Mouse (Mus musculus) hindbrain, embryonic 10.5 days (tissue): ENCODE data around the gene Xrcc3. TPM values are rescaled to one million over a fixed set of nuclear protein-coding genes. Genes with fewer than 3 reads are reported as not detected.

Source experiments
- DNase-seq: peaks from one replicate; pipeline ENCODE4 v3.0.0-alpha.2; 2017; ENCODE audit warnings: low spot score
- H3K27ac ChIP-seq: fragments of 300-500 bp; sonication (generic); 2 replicates; pipeline ENCODE4 v1.5.1; 2016; ENCODE audit warnings: mild to moderate bottlenecking, moderate library complexity
- H3K27me3 ChIP-seq: fragments of 300-500 bp; sonication (generic); 2 replicates; pipeline ENCODE4 v1.6.1; 2016; ENCODE audit warnings: mild to moderate bottlenecking; ENCODE audit not compliant: poor library complexity, insufficient read depth, severe bottlenecking
- H3K36me3 ChIP-seq: fragments of 300-500 bp; sonication (generic); 2 replicates; pipeline ENCODE4 v1.6.1; 2016; ENCODE audit warnings: mild to moderate bottlenecking, moderate library complexity
- H3K4me1 ChIP-seq: fragments of 300-500 bp; sonication (generic); replicated peaks from 2 replicates; pipeline ENCODE4 v1.6.1; 2016; ENCODE audit warnings: mild to moderate bottlenecking
- H3K4me3 ChIP-seq: fragments of 300-500 bp; sonication (generic); 2 replicates; pipeline ENCODE4 v1.5.1; 2016; ENCODE audit warnings: mild to moderate bottlenecking, moderate library complexity
- H3K9me3 ChIP-seq: fragments of 300-500 bp; sonication (generic); 2 replicates; pipeline ENCODE4 v1.6.1; 2016; ENCODE audit warnings: mild to moderate bottlenecking, moderate library complexity
- WGBS: fragments of 180-500 bp; shearing (Covaris S2); methylation state at CpG from one replicate; pipeline ENCODE4 v1.1.7; 2016; 5-methylcytosine and 5-hydroxymethylcytosine counted together
- polyA plus RNA-seq: library from polyadenylated mRNA; unstranded; fragments of >200 nt; fragmentation: Nextera tagmentation; extraction: Ambion mirVana; gene quantifications from 2 replicates; pipeline ENCODE4 v1.2.1, GENCODE M21; 2016

The Xrcc3 gene
- polyA plus RNA-seq, 1 experiment from 2014 or later = 13.2 TPM

DNA sequence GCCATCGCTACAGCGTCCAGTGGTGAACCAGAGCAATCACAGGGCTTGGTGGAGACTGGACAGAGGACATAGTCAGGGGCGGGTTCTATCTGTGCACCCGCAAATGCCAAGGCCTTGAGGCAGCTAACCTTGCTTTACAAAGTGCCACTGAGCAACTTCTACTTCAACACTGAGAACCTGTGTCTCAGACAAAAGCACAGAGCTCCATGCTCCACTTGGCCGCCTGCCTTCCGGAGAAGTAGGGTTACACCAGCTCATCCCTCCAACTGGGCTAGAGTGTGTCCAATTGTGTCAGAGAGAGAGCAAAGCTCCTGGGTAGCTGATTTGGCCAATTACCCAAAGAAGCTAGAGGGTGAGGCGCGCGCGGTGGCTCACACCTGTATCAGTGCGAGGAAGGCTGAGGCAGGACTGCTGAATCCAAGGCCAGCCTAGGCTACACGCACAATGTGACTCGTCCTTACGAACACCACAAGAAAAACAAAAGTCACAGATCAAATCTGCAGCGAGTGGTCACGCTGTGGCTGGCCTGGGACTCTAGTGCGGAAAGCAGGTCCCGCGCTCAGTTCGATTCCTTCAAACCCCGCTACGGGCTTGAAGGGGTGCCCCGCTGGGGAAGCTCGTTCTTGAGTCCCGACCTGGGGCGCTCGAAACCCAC, 435 bp downstream of the Xrcc3 start:
- H3K4me1 ChIP-seq = peaks cover 69% of the 10 kb centered on the region
- H3K4me3 ChIP-seq = peak overlapping the region; percentile 83
- WGBS = 4% methylated on average over 27 of the region's 27 CpGs
- no peaks in the 10 kb centered on the region for H3K9me3 ChIP-seq
- no peaks in the 10 kb centered on the region for H3K27me3 ChIP-seq
- no peak for DNase-seq
- peaks cover 45% of the 10 kb centered on the region for H3K36me3 ChIP-seq
- H3K27ac ChIP-seq = peak overlapping the region; percentile 94

DNA sequence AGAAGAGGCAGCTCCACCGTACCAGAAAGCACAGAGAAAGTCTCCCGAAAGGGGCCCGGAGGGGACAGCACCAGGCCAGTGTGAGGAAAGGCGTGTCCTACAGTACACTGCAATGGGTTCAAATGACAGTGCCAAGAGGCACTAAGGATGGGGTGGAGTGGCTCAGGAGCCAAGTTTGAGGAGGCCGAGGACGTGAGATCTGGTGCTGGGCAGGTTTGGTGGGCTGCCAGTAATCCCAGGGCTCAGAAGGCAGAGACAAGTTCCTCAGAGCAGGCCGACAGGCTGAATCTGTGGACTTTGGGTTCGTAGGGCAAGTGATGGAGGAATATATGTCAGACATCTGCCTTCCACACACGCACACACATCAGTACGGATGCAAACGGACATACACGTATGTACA, 1.1 kb downstream of the Xrcc3 start:
- whole genome bisulfite sequencing = 76% methylated on average over 12 of the region's 12 CpGs
- H3K4me3 ChIP-seq = peak overlapping the region; percentile 83
- 0 out of 2 replicates have a peak overlapping the region, but pooled peaks have one; percentile 94 for H3K27ac ChIP-seq
- peaks cover 45% of the 10 kb centered on the region for H3K36me3 ChIP-seq
- H3K27me3 ChIP-seq = no peaks in the 10 kb centered on the region
- no peaks in the 10 kb centered on the region for H3K9me3 ChIP-seq
- peaks cover 69% of the 10 kb centered on the region for H3K4me1 ChIP-seq
- no peak for DNase-seq

GRCm38 (mm10) chr12:111812075-111812474, 1.6 kb downstream of the Xrcc3 start:
- 89% methylated on average over 13 of the region's 13 CpGs for WGBS
- DNase-seq = no peak
- Histone ChIP-seq H3K27me3 (no peaks in the 10 kb centered on the region), H3K9me3 (no peaks in the 10 kb centered on the region), H3K4me3 (no peak overlapping the region), H3K36me3 (peaks cover 46% of the 10 kb centered on the region), H3K27ac (no peak overlapping the region), H3K4me1 (peaks cover 68% of the 10 kb centered on the region)

- WGBS = 5% methylated on average over 9 of the region's 9 CpGs
- peaks cover 68% of the 10 kb centered on the region for H3K36me3 ChIP-seq
- peak overlapping the region; percentile 16; the same call in 1 of the 2 replicates for H3K4me3 ChIP-seq
- no peaks in the 10 kb centered on the region for H3K9me3 ChIP-seq
- peak; percentile 82 for DNase-seq
- no peaks in the 10 kb centered on the region for H3K27me3 ChIP-seq
- peak overlapping the region; percentile 54 for H3K27ac ChIP-seq
- H3K4me1 ChIP-seq = peaks cover 45% of the 10 kb centered on the region
Measured at GRCm38 (mm10) chr12:111809762-111810161, 3.9 kb downstream of the Xrcc3 start.

DNA sequence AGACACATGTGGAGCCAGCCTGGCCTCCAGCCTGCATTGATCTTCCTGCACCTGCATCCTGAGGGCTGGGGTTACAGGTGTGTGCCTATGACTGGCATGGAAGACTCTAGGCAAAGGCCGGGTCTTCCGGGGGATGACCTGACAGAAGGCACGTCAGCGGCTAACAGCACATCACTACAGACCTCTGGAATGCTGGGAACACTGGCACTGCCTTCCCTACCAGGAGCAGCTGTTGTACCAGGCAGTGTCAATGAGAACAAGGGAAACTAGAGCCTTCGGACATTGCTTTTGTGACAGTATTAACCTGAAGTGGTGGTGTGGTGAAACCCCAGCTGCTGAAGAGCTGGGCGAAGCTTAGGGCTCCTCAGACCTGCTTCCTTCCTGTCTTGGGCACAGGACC, 4.9 kb downstream of the Xrcc3 start:
- H3K27me3 ChIP-seq = no peaks in the 10 kb centered on the region
- DNase-seq = no peak
- H3K4me3 ChIP-seq = no peak overlapping the region
- H3K36me3 ChIP-seq = peaks cover 78% of the 10 kb centered on the region
- H3K4me1 ChIP-seq = peaks cover 40% of the 10 kb centered on the region
- WGBS = 93% methylated on average over 6 of the region's 6 CpGs
- H3K27ac ChIP-seq = no peak overlapping the region
- H3K9me3 ChIP-seq = no peaks in the 10 kb centered on the region

DNA sequence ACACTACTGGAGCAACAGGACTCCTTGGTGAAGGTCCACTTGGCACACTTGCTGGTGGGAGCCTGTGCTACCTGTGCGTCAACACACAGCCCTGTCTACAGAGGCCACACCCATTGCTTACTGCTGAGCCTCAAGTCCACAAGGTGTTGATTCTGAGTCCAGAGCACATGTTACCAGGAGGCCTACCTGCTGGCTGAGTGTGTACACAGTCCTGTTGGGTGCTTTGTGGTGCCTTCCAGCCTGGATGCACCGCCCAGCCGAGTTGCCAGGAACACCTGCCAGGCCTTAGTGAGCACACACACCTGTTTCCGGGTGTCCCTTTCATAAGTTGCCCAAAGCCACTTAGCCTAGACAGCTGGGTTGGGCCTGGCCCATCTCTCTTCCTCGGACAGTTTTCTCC, 10.1 kb downstream of the Xrcc3 start:
- no peaks in the 10 kb centered on the region for H3K27me3 ChIP-seq
- DNase-seq = no peak
- H3K4me1 ChIP-seq = no peaks in the 10 kb centered on the region
- H3K9me3 ChIP-seq = no peaks in the 10 kb centered on the region
- peaks cover 99% of the 10 kb centered on the region for H3K36me3 ChIP-seq
- no peak overlapping the region for H3K27ac ChIP-seq
- WGBS = 89% methylated on average over 5 of the region's 5 CpGs
- no peak overlapping the region for H3K4me3 ChIP-seq

DNA sequence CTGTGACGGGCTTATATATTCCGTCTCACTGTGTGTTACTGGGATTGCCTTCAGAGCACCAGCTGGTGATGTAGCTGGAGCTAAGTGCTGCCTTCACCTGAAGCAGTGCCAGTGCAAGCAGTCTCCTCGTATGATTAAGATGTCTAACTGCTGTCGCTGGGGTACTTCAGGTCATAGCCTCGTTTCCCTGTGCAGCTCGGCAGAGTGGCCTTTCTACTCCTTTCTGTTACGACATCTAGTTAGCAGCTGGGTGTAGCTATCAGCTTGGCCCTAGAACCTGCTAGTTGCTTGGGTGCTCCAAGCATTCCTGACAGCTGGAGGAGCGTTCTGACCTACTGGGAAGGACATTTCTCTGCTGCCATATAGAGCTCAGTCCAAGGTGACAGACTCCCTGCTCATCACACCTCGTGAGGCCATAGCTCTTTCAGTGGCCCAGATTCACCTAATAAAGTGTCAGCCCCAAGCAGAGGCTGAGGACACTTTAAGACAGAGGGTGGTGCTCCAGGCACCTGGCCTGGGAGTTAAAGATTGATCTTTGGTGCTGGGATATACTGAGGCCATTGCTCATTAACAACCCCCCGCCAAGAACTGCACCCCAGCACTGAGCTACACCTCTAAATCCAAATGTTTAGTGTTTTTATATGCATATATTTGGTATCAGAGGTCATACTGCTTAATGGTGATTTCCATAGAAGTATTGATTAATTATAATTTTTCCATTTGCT, 13.1 kb downstream of the Xrcc3 start:
- Histone ChIP-seq H3K4me1 (no peaks in the 10 kb centered on the region), H3K27me3 (no peaks in the 10 kb centered on the region), H3K4me3 (no peak overlapping the region), H3K9me3 (no peaks in the 10 kb centered on the region), H3K36me3 (peaks cover 99% of the 10 kb centered on the region), H3K27ac (no peak overlapping the region)
- DNase-seq = no peak
- 91% methylated on average over 10 of the region's 10 CpGs for WGBS

DNA sequence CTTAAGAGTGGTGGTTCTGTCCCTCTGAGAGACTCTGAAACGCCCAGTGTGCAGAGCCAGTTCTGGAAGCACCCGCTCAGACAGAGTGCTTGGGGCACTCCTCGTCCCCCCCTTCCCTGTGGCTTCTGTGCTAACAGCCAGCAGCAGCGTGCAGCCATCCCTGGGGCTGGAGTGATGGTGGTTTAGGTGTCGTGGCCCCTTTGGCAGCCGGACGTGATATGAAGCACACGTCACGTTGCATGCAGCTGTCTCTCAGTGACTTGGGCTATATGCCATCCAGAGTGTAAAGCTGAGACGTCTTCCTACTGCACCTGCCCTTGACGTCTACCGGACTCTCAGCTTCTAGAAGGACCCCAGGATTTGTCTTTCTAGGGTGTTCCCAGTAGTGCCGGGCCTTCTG, 15.2 kb downstream of the Xrcc3 start:
- H3K9me3 ChIP-seq = no peaks in the 10 kb centered on the region
- WGBS = 95% methylated on average over 13 of the region's 13 CpGs
- no peak overlapping the region for H3K4me3 ChIP-seq
- no peaks in the 10 kb centered on the region for H3K27me3 ChIP-seq
- H3K36me3 ChIP-seq = peaks cover 99% of the 10 kb centered on the region
- DNase-seq = no peak
- no peak overlapping the region for H3K27ac ChIP-seq
- no peaks in the 10 kb centered on the region for H3K4me1 ChIP-seq

GRCm38 (mm10) chr12:111797251-111797650, 16.4 kb downstream of the Xrcc3 start:
- H3K36me3 ChIP-seq = peaks cover 99% of the 10 kb centered on the region

DNA sequence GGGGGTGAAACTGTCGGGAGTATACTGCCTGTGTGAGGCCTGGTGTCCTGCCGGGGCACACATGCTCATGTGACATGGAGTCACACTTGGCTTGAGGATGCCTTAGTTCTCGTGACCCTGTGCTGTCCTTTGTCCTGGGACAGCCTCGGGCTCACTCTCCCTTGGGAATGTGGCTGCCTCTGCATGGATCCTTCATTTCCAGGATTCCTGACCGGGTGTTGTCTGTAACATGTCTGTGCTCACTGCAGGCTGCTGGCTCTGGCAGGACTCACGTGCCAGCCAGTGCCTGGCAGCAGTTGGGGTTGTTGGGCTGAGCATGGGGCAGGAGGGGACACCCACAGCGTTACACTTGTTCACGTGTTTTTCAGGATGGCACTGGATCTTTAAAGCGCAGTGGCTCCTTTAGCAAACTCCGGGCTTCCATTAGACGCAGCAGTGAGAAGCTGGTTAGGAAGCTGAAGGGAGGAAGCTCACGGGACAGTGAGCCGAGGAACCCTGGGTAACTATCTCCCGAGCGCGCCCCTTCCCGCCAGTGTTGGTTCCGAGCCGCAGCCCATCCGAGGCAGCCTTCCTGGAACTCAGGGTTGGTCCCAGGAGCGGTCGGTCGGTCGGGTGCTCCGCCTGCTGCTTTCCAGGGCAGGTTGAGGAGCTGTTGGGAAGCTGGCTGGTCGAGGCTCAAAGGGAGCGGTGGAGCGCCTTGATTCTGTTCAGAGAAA, 18.3 kb downstream of the Xrcc3 start:
- Histone ChIP-seq H3K9me3 (no peaks in the 10 kb centered on the region), H3K27ac (no peak overlapping the region), H3K4me3 (no peak overlapping the region), H3K36me3 (peaks cover 99% of the 10 kb centered on the region), H3K27me3 (no peaks in the 10 kb centered on the region), H3K4me1 (0 out of 2 replicates have a peak, but pooled peaks cover 3% of the 10 kb centered on the region)
- 92% methylated on average over 28 of the region's 28 CpGs for WGBS
- DNase-seq = no peak

More at GRCm38 (mm10) chr12:111797251-111797650, 16.4 kb downstream of the Xrcc3 start:
- 87% methylated on average over 8 of the region's 8 CpGs for WGBS
- DNase-seq = no peak
- H3K4me1 ChIP-seq = no peaks in the 10 kb centered on the region
- no peak overlapping the region for H3K27ac ChIP-seq
- H3K4me3 ChIP-seq = no peak overlapping the region
- no peaks in the 10 kb centered on the region for H3K27me3 ChIP-seq
- no peaks in the 10 kb centered on the region for H3K9me3 ChIP-seq

GRCm38 (mm10) chr12:111794526-111795179, 19.0 kb downstream of the Xrcc3 start:
- Histone ChIP-seq H3K27me3 (no peaks in the 10 kb centered on the region), H3K36me3 (peaks cover 99% of the 10 kb centered on the region), H3K4me3 (no peak overlapping the region), H3K4me1 (0 out of 2 replicates have a peak, but pooled peaks cover 3% of the 10 kb centered on the region), H3K27ac (no peak overlapping the region), H3K9me3 (no peaks in the 10 kb centered on the region)
- WGBS = 95% methylated on average over 18 of the region's 18 CpGs
- DNase-seq = no peak

GRCm38 (mm10) chr12:111794102-111794501, 19.6 kb downstream of the Xrcc3 start:
- peaks cover 100% of the 10 kb centered on the region for H3K36me3 ChIP-seq
- H3K9me3 ChIP-seq = no peaks in the 10 kb centered on the region
- H3K4me3 ChIP-seq = no peak overlapping the region
- no peak overlapping the region for H3K27ac ChIP-seq
- 0 out of 2 replicates have a peak, but pooled peaks cover 3% of the 10 kb centered on the region for H3K4me1 ChIP-seq
- WGBS = 80% methylated on average over 20 of the region's 22 CpGs
- H3K27me3 ChIP-seq = no peaks in the 10 kb centered on the region
- no peak for DNase-seq
